Mouse (Mus musculus) cortical plate, adult 2 months (tissue): ENCODE results near the gene Armc10.

Source experiments
- CTCF ChIP-seq: fragments of 200-500 bp; IDR thresholded peaks from 2 replicates; pipeline ENCODE4 v1.5.1; 2011; ENCODE audit warnings: mild to moderate bottlenecking, control low read depth, low read length; ENCODE audit not compliant: insufficient read depth; ENCODE audit errors: extremely low read depth
- POLR2A ChIP-seq: fragments of 200-500 bp; IDR thresholded peaks from 2 replicates; pipeline ENCODE4 v1.6.1; 2011; ENCODE audit warnings: mild to moderate bottlenecking, low read length, control low read depth; ENCODE audit not compliant: insufficient read depth; ENCODE audit errors: extremely low read depth

GRCm38 (mm10) chr5:21658038-21658437, 12.4 kb downstream of the Armc10 start:
- TF ChIP-seq CTCF (no peak), POLR2A (no peak)
